Mouse (Mus musculus) neural tube, embryonic 14.5 days (tissue): Measurements from ENCODE around the gene Mrpl1. TPM values are rescaled to one million over a fixed set of nuclear protein-coding genes. Genes with fewer than 3 reads are reported as not detected.
A peak's percentile ranks its signal among the peaks of the same experiment; 100 is the strongest.

ENCODE experiments used
- ATAC-seq: fragments of 200-750 bp; cut with Nextera tagmentation; 2 replicates; pipeline ENCODE4 v1.8.0; 2017; ENCODE audit warnings: low read depth, mild to moderate bottlenecking, moderate TSS enrichment, moderate library complexity
- H3K27ac ChIP-seq: fragments of 300-500 bp; sonication (generic); 2 replicates; pipeline ENCODE4 v1.5.1; 2014; ENCODE audit warnings: low read depth, mild to moderate bottlenecking, control low read depth, low read length, moderate library complexity, mixed read lengths
- H3K27me3 ChIP-seq: fragments of 300-500 bp; sonication (generic); 2 replicates; pipeline ENCODE4 v1.6.1; 2014; ENCODE audit warnings: low read length; ENCODE audit not compliant: control insufficient read depth, insufficient read depth
- H3K36me3 ChIP-seq: fragments of 300-500 bp; sonication (generic); 2 replicates; pipeline ENCODE4 v1.6.1; 2014; ENCODE audit warnings: low read length, mixed read lengths; ENCODE audit not compliant: control insufficient read depth, insufficient read depth
- H3K4me1 ChIP-seq: fragments of 300-500 bp; sonication (generic); 2 replicates; pipeline ENCODE4 v1.6.1; 2014; ENCODE audit warnings: low read length; ENCODE audit not compliant: control insufficient read depth, insufficient read depth
- H3K4me2 ChIP-seq: fragments of 300-500 bp; sonication (generic); 2 replicates; pipeline ENCODE4 v1.6.1; 2014; ENCODE audit warnings: mild to moderate bottlenecking, low read depth, low read length, control low read depth
- H3K4me3 ChIP-seq: fragments of 300-500 bp; sonication (generic); 2 replicates; pipeline ENCODE4 v1.5.1; 2014; ENCODE audit warnings: low read depth, low read length, control low read depth, mixed read lengths
- H3K9ac ChIP-seq: fragments of 300-500 bp; sonication (generic); replicated peaks from 2 replicates; pipeline ENCODE4 v1.6.1; 2014; ENCODE audit warnings: low read depth, mild to moderate bottlenecking, control low read depth, low read length, mixed read lengths
- H3K9me3 ChIP-seq: fragments of 300-500 bp; sonication (generic); 2 replicates; pipeline ENCODE4 v1.6.1; 2016; ENCODE audit warnings: low read length; ENCODE audit not compliant: control insufficient read depth
- WGBS: fragments of 180-500 bp; shearing (Covaris S2); extraction: QIAGEN DNeasy Blood & Tissue Kit; methylation state at CpG from one replicate; pipeline ENCODE4 v1.1.7; 2014; 5-methylcytosine and 5-hydroxymethylcytosine counted together
- polyA plus RNA-seq: library from polyadenylated mRNA; unstranded; fragments of >200 nt; fragmentation: Nextera tagmentation; extraction: Ambion mirVana; gene quantifications from 2 replicates; pipeline ENCODE4 v1.2.1, GENCODE M21; 2014

Gene Mrpl1
- polyA plus RNA-seq: 17.7 and 19.5 TPM in 2 replicates

DNA sequence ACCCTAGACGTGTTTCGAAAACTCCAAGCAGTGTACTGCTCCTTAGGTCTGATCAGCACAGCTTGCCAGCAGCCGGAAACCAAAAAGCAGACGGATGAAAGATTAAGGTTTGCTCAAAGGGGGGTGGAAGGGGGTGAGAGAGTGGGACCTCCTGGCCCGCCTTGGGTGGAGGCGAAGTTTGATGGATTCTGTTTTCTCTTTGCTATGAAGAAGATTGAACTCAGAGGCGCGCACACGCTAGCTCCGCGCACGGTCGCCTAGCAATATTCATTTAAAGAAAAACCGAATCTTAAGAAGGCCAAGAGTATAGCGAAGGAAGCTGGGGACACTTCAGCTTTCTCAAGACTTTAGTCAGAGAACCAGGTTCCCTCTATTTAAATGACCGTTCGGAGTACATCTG lies at the start of gene Mrpl1:
Gene Mrpl1, plus strand, starts transcription at position 35 of the 400 bp plus-strand sequence.
- H3K4me2 ChIP-seq: peak within 1 kb of the TSS; percentile 71
- H3K4me3 ChIP-seq: peak within 1 kb of the TSS; percentile 68
- no peaks in the 10 kb centered on the region for H3K27me3 ChIP-seq
- peak; percentile 72 for ATAC-seq
- peak within 1 kb of the TSS; percentile 41; the same call in 1 of the 2 replicates for H3K27ac ChIP-seq
- H3K9ac ChIP-seq: peak within 1 kb of the TSS; percentile 61
- no peaks in the 10 kb centered on the region for H3K36me3 ChIP-seq
- H3K4me1 ChIP-seq: peaks cover 7% of the 10 kb centered on the region; the same call in 1 of the 2 replicates
- H3K9me3 ChIP-seq: no peaks in the 10 kb centered on the region
- WGBS: 3% methylated on average over 17 of the region's 17 CpGs

DNA sequence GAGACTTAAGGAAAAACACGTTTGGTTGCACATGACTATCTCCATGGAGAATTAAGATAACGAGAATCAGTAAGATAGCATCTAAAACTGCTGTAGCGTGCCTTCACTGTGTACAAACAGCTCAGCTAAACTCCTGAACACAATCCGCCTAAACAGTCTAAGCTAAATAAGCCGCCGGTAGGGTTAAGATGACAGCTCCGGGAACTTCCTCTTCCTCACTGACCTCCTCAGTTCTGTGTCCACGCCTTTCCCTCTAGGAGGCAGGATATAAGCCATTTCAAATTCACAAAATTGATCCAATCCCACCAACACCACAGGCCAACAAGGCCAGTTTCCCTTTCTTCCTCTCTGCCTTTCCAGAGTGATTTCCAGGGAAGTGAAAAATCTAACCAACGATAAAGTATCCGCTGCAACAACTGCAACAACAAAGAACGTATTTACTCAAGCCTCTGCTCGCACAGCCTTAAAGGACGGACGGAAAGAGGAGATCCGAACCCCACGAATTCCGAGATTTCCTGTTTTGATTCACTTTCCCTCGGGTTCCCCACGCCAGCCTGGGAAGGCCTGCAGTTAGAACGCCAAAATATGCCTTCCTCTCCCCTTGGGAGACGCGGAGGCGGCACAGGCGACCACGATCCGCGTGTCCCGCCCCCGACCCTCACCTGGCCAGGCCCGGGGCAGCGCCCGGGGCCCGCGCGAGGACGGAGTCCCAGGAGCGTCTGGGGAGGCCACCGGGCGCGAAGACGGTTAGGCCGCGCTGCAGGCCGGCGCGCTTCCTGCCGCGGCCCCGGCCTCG lies 48.6 kb upstream of the Mrpl1 start:
- Histone ChIP-seq H3K36me3 (no peaks in the 10 kb centered on the region), H3K4me2 (peak overlapping the region; percentile 82), H3K27me3 (no peaks in the 10 kb centered on the region), H3K9me3 (no peaks in the 10 kb centered on the region), H3K4me1 (peaks cover 7% of the 10 kb centered on the region; the same call in 1 of the 2 replicates), H3K27ac (peak overlapping the region; percentile 98), H3K9ac (peak overlapping the region; percentile 97), H3K4me3 (peak overlapping the region; percentile 98)
- ATAC-seq: 0 out of 2 replicates have a peak, but pooled peaks have one; percentile 3
- under 1% methylated on average over 36 of the region's 50 CpGs for WGBS

- H3K4me3 ChIP-seq: peak overlapping the region; percentile 98
- peaks cover 7% of the 10 kb centered on the region; the same call in 1 of the 2 replicates for H3K4me1 ChIP-seq
- H3K27me3 ChIP-seq: no peaks in the 10 kb centered on the region
- ATAC-seq: peak; percentile 59
- peak overlapping the region; percentile 98 for H3K27ac ChIP-seq
- no peaks in the 10 kb centered on the region for H3K36me3 ChIP-seq
- peak overlapping the region; percentile 97 for H3K9ac ChIP-seq
- H3K4me2 ChIP-seq: peak overlapping the region; percentile 82
- WGBS: 0% methylated on average over 31 of the region's 45 CpGs
- H3K9me3 ChIP-seq: no peaks in the 10 kb centered on the region
These were observed 48.1 kb upstream of the Mrpl1 start for GRCm38 (mm10) chr5:96161263-96161577.

DNA sequence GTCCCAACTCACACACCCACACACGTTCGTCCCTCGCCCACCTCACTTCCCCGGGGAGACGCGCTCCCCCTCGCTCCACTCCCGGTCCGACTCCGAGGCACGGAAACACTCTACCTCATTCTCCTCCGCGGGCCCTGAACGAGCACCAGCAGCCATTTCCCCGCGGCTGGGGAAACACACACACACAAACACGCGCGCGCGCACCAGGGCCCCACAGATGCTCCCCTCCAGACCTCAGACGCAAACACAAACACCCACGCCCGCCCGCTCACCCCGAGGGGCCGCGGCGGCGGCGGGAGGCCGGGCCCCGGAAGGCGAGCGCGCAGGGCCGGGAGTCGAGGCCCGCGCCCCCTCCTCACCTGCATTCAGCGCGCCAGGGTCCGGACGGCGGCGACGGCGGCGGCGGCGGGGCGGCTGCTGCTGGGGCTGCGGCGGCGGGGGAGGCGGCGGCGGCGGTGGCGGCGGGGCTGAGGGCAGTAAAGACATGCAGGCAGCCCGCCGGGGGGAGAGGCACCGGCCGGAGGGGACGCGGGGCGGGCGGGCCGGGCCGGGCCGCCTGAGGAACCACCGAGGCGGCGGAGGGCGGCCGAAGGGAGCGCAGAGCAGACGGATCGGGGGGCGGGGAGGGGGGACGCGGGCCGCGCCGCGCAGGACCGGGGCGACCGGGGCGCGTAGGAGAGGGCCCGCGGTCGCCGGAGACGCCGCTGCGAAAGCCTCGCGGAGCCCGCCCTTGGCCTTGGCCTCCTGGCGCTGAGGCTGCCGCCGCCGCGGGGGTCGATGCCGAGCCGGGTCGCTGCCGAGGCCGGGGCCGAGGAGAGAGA lies 47.5 kb upstream of the Mrpl1 start:
- WGBS: under 1% methylated on average over 84 of the region's 114 CpGs
- no peaks in the 10 kb centered on the region for H3K9me3 ChIP-seq
- H3K27ac ChIP-seq: peak overlapping the region; percentile 98
- peak; percentile 75 for ATAC-seq
- peak overlapping the region; percentile 82 for H3K4me2 ChIP-seq
- H3K27me3 ChIP-seq: no peaks in the 10 kb centered on the region
- H3K4me1 ChIP-seq: peaks cover 7% of the 10 kb centered on the region; the same call in 1 of the 2 replicates
- H3K9ac ChIP-seq: peak overlapping the region; percentile 97
- peak overlapping the region; percentile 98 for H3K4me3 ChIP-seq
- no peaks in the 10 kb centered on the region for H3K36me3 ChIP-seq

DNA sequence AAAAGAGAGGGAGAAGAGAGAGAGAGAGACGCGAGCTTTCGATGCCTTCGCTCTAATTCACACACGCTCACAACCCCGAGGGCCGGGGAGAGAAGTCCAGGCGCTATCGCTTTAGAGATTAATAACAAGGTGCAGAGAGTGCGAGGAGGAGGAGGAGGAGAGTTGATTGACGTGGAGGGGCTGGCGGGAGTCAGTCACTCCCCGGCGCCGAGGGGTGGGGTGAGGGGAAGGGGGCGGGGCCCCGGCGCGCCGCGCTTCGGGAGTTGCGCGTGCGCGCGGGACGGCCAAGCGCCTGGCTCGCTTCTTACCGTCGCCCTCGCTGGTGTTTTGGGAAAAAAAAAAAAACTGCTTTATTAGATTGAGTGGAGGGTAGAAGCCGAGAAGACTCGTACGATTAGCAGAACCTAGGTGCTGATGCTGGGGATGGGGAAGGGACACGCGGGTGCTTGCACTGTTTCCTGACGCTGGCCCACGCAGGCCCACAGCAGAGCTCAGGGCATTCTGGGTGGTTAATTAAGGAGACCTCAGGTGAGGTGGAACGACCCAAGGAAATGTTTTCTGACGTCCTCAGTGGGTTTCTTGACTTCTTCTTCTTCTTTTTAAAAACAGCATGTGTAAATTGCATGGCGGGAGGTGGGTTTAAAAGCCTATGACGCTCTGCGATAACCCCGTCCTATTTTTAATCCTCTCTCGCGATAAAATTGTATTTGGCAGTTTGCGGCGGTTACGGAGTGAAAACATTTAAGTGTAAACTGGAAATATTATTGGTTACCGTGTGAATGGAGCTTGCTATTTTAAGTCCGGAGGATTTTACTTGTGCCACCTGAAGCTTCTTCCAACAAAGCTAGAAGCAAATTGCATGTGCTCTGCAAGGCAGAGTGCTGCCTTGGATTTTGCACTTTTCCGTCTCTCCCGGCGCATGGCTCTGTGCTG lies 46.6 kb upstream of the Mrpl1 start:
- Histone ChIP-seq H3K27me3 (no peaks in the 10 kb centered on the region), H3K27ac (peak overlapping the region; percentile 98), H3K4me3 (peak overlapping the region; percentile 98), H3K9ac (peak overlapping the region; percentile 97), H3K4me2 (peak overlapping the region; percentile 82), H3K36me3 (no peaks in the 10 kb centered on the region), H3K4me1 (peaks cover 7% of the 10 kb centered on the region; the same call in 1 of the 2 replicates), H3K9me3 (no peaks in the 10 kb centered on the region)
- peak; percentile 87 for ATAC-seq
- WGBS: under 1% methylated on average over 55 of the region's 56 CpGs

DNA sequence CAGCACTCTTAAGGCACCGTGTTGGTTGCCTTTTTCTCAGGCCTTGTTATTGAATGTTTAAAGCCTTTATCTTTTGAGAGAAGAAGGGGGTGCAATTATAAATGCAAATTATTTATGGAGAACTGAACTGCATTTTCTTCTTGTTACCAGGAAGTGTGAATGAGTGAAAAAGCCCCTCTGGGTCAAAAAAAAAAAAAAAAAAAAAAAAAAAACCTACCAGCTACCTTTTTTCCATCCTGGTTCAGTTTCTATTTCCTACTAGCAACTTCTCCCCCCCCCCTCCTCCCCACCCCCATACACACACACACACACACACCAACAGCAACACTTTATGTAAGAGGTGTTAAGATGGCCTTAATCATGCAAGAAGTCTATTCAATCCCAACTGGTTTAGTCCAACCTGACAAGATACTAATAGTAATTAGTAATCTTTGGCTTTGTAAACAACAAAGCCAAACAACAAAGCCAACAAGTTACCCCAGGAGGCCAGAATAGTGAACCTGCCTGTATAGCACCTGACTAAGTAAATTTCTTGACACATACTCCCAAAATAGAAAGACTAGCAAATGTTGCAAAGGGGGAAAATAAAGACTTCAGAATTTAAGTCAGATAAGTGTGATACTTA lies 45.8 kb upstream of the Mrpl1 start:
- peaks cover 7% of the 10 kb centered on the region; the same call in 1 of the 2 replicates for H3K4me1 ChIP-seq
- H3K27me3 ChIP-seq: no peaks in the 10 kb centered on the region
- WGBS: 3% methylated on average over 1 of the region's 1 CpGs

GRCm38 (mm10) chr5:96164021-96164411 lies 45.3 kb upstream of the Mrpl1 start, which contains the start of gene Cnot6l:
Gene Cnot6l, minus strand, starts transcription at chr5:96164171.
- ATAC-seq: no peak
- peak within 1 kb of the TSS; percentile 98 for H3K4me3 ChIP-seq
- H3K27ac ChIP-seq: peak within 1 kb of the TSS; percentile 98
- 51% methylated on average over 5 of the region's 5 CpGs for WGBS
- H3K9me3 ChIP-seq: no peaks in the 10 kb centered on the region
- peaks cover 7% of the 10 kb centered on the region; the same call in 1 of the 2 replicates for H3K4me1 ChIP-seq
- H3K36me3 ChIP-seq: no peaks in the 10 kb centered on the region
- peak within 1 kb of the TSS; percentile 82 for H3K4me2 ChIP-seq
- H3K9ac ChIP-seq: peak within 1 kb of the TSS; percentile 97
- no peaks in the 10 kb centered on the region for H3K27me3 ChIP-seq

More for the DNA sequence above, 45.8 kb upstream of the Mrpl1 start:
- H3K27ac ChIP-seq: peak overlapping the region; percentile 98
- no peaks in the 10 kb centered on the region for H3K36me3 ChIP-seq
- H3K4me3 ChIP-seq: peak overlapping the region; percentile 98
- H3K9ac ChIP-seq: peak overlapping the region; percentile 97
- no peaks in the 10 kb centered on the region for H3K9me3 ChIP-seq
- no peak for ATAC-seq
- H3K4me2 ChIP-seq: peak overlapping the region; percentile 82

DNA sequence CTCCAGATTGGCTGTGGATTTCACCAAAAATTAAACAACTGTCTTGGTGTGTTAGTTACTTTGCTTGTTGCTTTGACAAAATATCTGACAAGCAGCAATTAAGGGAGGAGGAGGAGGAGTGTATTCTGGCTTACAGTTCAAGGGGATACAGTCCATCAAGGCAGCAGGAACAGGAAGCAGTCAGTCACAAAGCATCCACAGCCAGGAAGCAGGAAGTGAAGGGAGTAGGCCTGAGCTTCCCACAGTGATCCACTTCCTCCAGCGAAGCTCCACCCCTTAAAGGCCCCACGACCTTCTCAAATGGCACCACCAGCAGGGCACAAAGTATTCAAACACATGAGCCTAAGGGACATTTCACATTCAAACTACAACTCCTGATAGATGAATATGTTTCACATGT lies 42.5 kb upstream of the Mrpl1 start:
- no peak overlapping the region for H3K4me2 ChIP-seq
- 76% methylated on average over 2 of the region's 2 CpGs for WGBS
- ATAC-seq: no peak

More for the DNA sequence above, 42.5 kb upstream of the Mrpl1 start:
- H3K4me3 ChIP-seq: no peak overlapping the region
- no peaks in the 10 kb centered on the region for H3K36me3 ChIP-seq
- no peaks in the 10 kb centered on the region for H3K4me1 ChIP-seq
- H3K27ac ChIP-seq: no peak overlapping the region
- H3K27me3 ChIP-seq: no peaks in the 10 kb centered on the region
- H3K9ac ChIP-seq: no peak overlapping the region
- no peaks in the 10 kb centered on the region for H3K9me3 ChIP-seq
